Mouse (Mus musculus) left cerebral cortex, adult 18-20 months (tissue): ENCODE measurements around the gene Uvrag. TPM values are rescaled to one million over a fixed set of nuclear protein-coding genes. Genes with fewer than 3 reads are reported as not detected.

Experiments used
- DNase-seq, 2 experiments: peaks; one replicate each; pipeline ENCODE4 v3.0.0; 2021 to 2022; ENCODE audit warnings: low spot score in 2 of 2, mixed read lengths in 1 of 2
- total RNA-seq, 2 experiments: library from RNA; stranded (reverse); gene quantifications; 2 replicates each; pipeline ENCODE4 v1.2.3; 2021

Gene Uvrag
- total RNA-seq, 2 experiments from 2014 or later, result 51.7 to 56.8 TPM

GRCm38 (mm10) chr7:99167939-99168338, 27.0 kb upstream of the Uvrag start:
- no peak for DNase-seq

- DNase-seq, result no peak
Observed at GRCm38 (mm10) chr7:99166159-99166558, 25.2 kb upstream of the Uvrag start.

GRCm38 (mm10) chr7:99164873-99165410, 24.0 kb upstream of the Uvrag start:
- no peak for DNase-seq

GRCm38 (mm10) chr7:99162462-99162861, 21.5 kb upstream of the Uvrag start:
- no peak for DNase-seq

GRCm38 (mm10) chr7:99161961-99162360, 21.0 kb upstream of the Uvrag start:
- no peak for DNase-seq

- DNase-seq, result no peak
Observed at GRCm38 (mm10) chr7:99161529-99161928, 20.6 kb upstream of the Uvrag start.

- DNase-seq, result no peak
Observed at GRCm38 (mm10) chr7:99160995-99161394, 20.1 kb upstream of the Uvrag start.

- DNase-seq, result no peak
Observed at GRCm38 (mm10) chr7:99159446-99159845, 18.5 kb upstream of the Uvrag start.

GRCm38 (mm10) chr7:99158904-99159303, 18.0 kb upstream of the Uvrag start:
- no peak for DNase-seq

- DNase-seq, result no peak
Observed at GRCm38 (mm10) chr7:99158011-99158410, 17.1 kb upstream of the Uvrag start.

GRCm38 (mm10) chr7:99156737-99157136, 15.8 kb upstream of the Uvrag start:
- no peak for DNase-seq

GRCm38 (mm10) chr7:99155311-99156289, 14.7 kb upstream of the Uvrag start:
- DNase-seq, result no peak

- no peak for DNase-seq
Observed at GRCm38 (mm10) chr7:99154648-99155151, 13.8 kb upstream of the Uvrag start.

GRCm38 (mm10) chr7:99153686-99154202, 12.8 kb upstream of the Uvrag start:
- no peak for DNase-seq

- DNase-seq, result no peak
Observed at GRCm38 (mm10) chr7:99152756-99153155, 11.8 kb upstream of the Uvrag start.

GRCm38 (mm10) chr7:99151342-99151741, 10.4 kb upstream of the Uvrag start:
- peak; percentile 95 to 97 for DNase-seq

- DNase-seq, result no peak
Observed at GRCm38 (mm10) chr7:99149017-99149416, 8.1 kb upstream of the Uvrag start.

- DNase-seq, result no peak
Observed at GRCm38 (mm10) chr7:99147494-99147893, 6.6 kb upstream of the Uvrag start.

GRCm38 (mm10) chr7:99146906-99147305, 6.0 kb upstream of the Uvrag start:
- DNase-seq, result no peak

- no peak for DNase-seq
Observed at GRCm38 (mm10) chr7:99146011-99146410, 5.1 kb upstream of the Uvrag start.

GRCm38 (mm10) chr7:99144616-99145015, 3.7 kb upstream of the Uvrag start:
- DNase-seq, result peak; percentile 57 to 76

- no peak for DNase-seq
Observed at GRCm38 (mm10) chr7:99143244-99143643, 2.3 kb upstream of the Uvrag start.
